Mouse (Mus musculus) embryonic facial prominence, embryonic 14.5 days (tissue): ENCODE data around the gene Skap1. TPM values are rescaled to one million over a fixed set of nuclear protein-coding genes. Genes with fewer than 3 reads are reported as not detected.

Experiments
- ATAC-seq: fragments of 200-750 bp; cut with Nextera tagmentation; 2 replicates; pipeline ENCODE4 v1.8.0; 2017; ENCODE audit warnings: low read depth, moderate number of reproducible peaks, moderate TSS enrichment
- DNase-seq: peaks from one replicate; pipeline ENCODE4 v3.0.0-alpha.2; 2015; ENCODE audit warnings: low spot score
- H3K27ac ChIP-seq: fragments of 300-500 bp; sonication (generic); replicated peaks from 2 replicates; pipeline ENCODE4 v1.5.1; 2014; ENCODE audit warnings: low read depth, mild to moderate bottlenecking, low read length, moderate library complexity
- H3K27me3 ChIP-seq: fragments of 300-500 bp; sonication (generic); replicated peaks from 2 replicates; pipeline ENCODE4 v1.6.1; 2014; ENCODE audit warnings: low read length; ENCODE audit not compliant: control insufficient read depth, insufficient read depth
- H3K36me3 ChIP-seq: fragments of 300-500 bp; sonication (generic); 2 replicates; pipeline ENCODE4 v1.6.1; 2014; ENCODE audit warnings: low read length, mixed read lengths; ENCODE audit not compliant: control insufficient read depth, insufficient read depth
- H3K4me1 ChIP-seq: fragments of 300-500 bp; sonication (generic); 2 replicates; pipeline ENCODE4 v1.6.1; 2014; ENCODE audit warnings: antibody characterized with exemption, low read length; ENCODE audit not compliant: control insufficient read depth, insufficient read depth
- H3K4me2 ChIP-seq: fragments of 300-500 bp; sonication (generic); 2 replicates; pipeline ENCODE4 v1.6.1; 2014; ENCODE audit warnings: low read depth, mild to moderate bottlenecking, low read length, moderate library complexity, mixed read lengths
- H3K4me3 ChIP-seq: fragments of 300-500 bp; sonication (generic); 2 replicates; pipeline ENCODE4 v1.5.1; 2014; ENCODE audit warnings: low read depth, mild to moderate bottlenecking, low read length
- H3K9ac ChIP-seq: fragments of 300-500 bp; sonication (generic); 2 replicates; pipeline ENCODE4 v1.6.1; 2014; ENCODE audit warnings: low read depth, mild to moderate bottlenecking, low read length, moderate library complexity, mixed read lengths
- H3K9me3 ChIP-seq: fragments of 300-500 bp; sonication (generic); 2 replicates; pipeline ENCODE4 v1.6.1; 2016; ENCODE audit warnings: low read length; ENCODE audit not compliant: control insufficient read depth
- whole genome bisulfite sequencing: fragments of 180-500 bp; shearing (Covaris S2); extraction: QIAGEN DNeasy Blood & Tissue Kit; methylation state at CpG from one replicate; pipeline ENCODE4 v1.1.7; 2014; 5-methylcytosine and 5-hydroxymethylcytosine counted together
- polyA plus RNA-seq: library from polyadenylated mRNA; unstranded; fragments of >200 nt; fragmentation: Nextera tagmentation; extraction: Ambion mirVana; gene quantifications from 2 replicates; pipeline ENCODE4 v1.2.1, GENCODE M21; 2014

Gene Skap1
- polyA plus RNA-seq, 1 experiment from 2014 or later = 1.5 TPM

GRCm38 (mm10) chr11:96729462-96729861 is 265.1 kb downstream of the Skap1 start:
- DNase-seq (no peak), ATAC-seq (no peak)
- no peaks in the 10 kb centered on the region for H3K4me1 ChIP-seq
- no peak overlapping the region for H3K4me2 ChIP-seq
- H3K36me3 ChIP-seq = no peaks in the 10 kb centered on the region
- H3K27me3 ChIP-seq = no peaks in the 10 kb centered on the region
- no peak overlapping the region for H3K9ac ChIP-seq
- WGBS = 40% methylated on average over 9 of the region's 9 CpGs
- H3K27ac ChIP-seq = no peak overlapping the region
- no peaks in the 10 kb centered on the region for H3K9me3 ChIP-seq
- H3K4me3 ChIP-seq = no peak overlapping the region

GRCm38 (mm10) chr11:96730327-96730726 is 265.9 kb downstream of the Skap1 start:
- H3K36me3 ChIP-seq = no peaks in the 10 kb centered on the region
- 79% methylated on average over 5 of the region's 5 CpGs for WGBS
- H3K27me3 ChIP-seq = no peaks in the 10 kb centered on the region
- no peak overlapping the region for H3K9ac ChIP-seq
- no peak overlapping the region for H3K4me3 ChIP-seq
- H3K9me3 ChIP-seq = no peaks in the 10 kb centered on the region
- H3K4me2 ChIP-seq = no peak overlapping the region
- H3K4me1 ChIP-seq = no peaks in the 10 kb centered on the region
- no peak for DNase-seq
- H3K27ac ChIP-seq = no peak overlapping the region
- no peak for ATAC-seq

GRCm38 (mm10) chr11:96732657-96733056 is 268.3 kb downstream of the Skap1 start:
- WGBS = 45% methylated on average over 4 of the region's 4 CpGs
- Histone ChIP-seq H3K27ac (no peak overlapping the region), H3K9me3 (no peaks in the 10 kb centered on the region), H3K9ac (no peak overlapping the region), H3K4me2 (no peak overlapping the region), H3K4me3 (no peak overlapping the region), H3K4me1 (no peaks in the 10 kb centered on the region), H3K27me3 (peaks cover 10% of the 10 kb centered on the region; the same call in 1 of the 2 replicates), H3K36me3 (no peaks in the 10 kb centered on the region)
- DNase-seq (no peak), ATAC-seq (no peak)

- peak overlapping the region; percentile 28 for H3K4me3 ChIP-seq
- H3K4me2 ChIP-seq = peak overlapping the region; percentile 57
- H3K9me3 ChIP-seq = no peaks in the 10 kb centered on the region
- H3K9ac ChIP-seq = peak overlapping the region; percentile 54
- H3K27me3 ChIP-seq = peaks cover 10% of the 10 kb centered on the region; the same call in 1 of the 2 replicates
- peak; percentile 89 for DNase-seq
- no peaks in the 10 kb centered on the region for H3K4me1 ChIP-seq
- 1% methylated on average over 19 of the region's 19 CpGs for WGBS
- no peaks in the 10 kb centered on the region for H3K36me3 ChIP-seq
- H3K27ac ChIP-seq = no peak overlapping the region; the same call in 1 of the 2 replicates
- ATAC-seq = peak; percentile 81
Measured at GRCm38 (mm10) chr11:96735908-96736307, 271.5 kb downstream of the Skap1 start.

GRCm38 (mm10) chr11:96736361-96736760 is 272.0 kb downstream of the Skap1 start:
- H3K4me1 ChIP-seq = no peaks in the 10 kb centered on the region
- H3K4me2 ChIP-seq = peak overlapping the region; percentile 57
- DNase-seq (no peak), ATAC-seq (no peak)
- H3K4me3 ChIP-seq = peak overlapping the region; percentile 28
- H3K36me3 ChIP-seq = no peaks in the 10 kb centered on the region
- H3K27ac ChIP-seq = no peak overlapping the region
- H3K9ac ChIP-seq = peak overlapping the region; percentile 54
- peaks cover 10% of the 10 kb centered on the region; the same call in 1 of the 2 replicates for H3K27me3 ChIP-seq
- no peaks in the 10 kb centered on the region for H3K9me3 ChIP-seq
- 15% methylated on average over 11 of the region's 11 CpGs for WGBS

GRCm38 (mm10) chr11:96737673-96738471 is 273.5 kb downstream of the Skap1 start:
- ATAC-seq = no peak
- Histone ChIP-seq H3K4me2 (no peak overlapping the region), H3K36me3 (no peaks in the 10 kb centered on the region), H3K9ac (no peak overlapping the region), H3K27ac (no peak overlapping the region), H3K9me3 (no peaks in the 10 kb centered on the region), H3K4me3 (no peak overlapping the region), H3K4me1 (no peaks in the 10 kb centered on the region), H3K27me3 (peaks cover 14% of the 10 kb centered on the region; the same call in 1 of the 2 replicates)
- no peak for DNase-seq
- 72% methylated on average over 14 of the region's 14 CpGs for whole genome bisulfite sequencing

- Histone ChIP-seq H3K4me3 (no peak overlapping the region), H3K36me3 (no peaks in the 10 kb centered on the region), H3K9ac (no peak overlapping the region), H3K27ac (no peak overlapping the region), H3K4me1 (no peaks in the 10 kb centered on the region), H3K9me3 (no peaks in the 10 kb centered on the region), H3K4me2 (no peak overlapping the region), H3K27me3 (peaks cover 16% of the 10 kb centered on the region; the same call in 1 of the 2 replicates)
- DNase-seq = no peak
- WGBS = 71% methylated on average over 12 of the region's 12 CpGs
- ATAC-seq = no peak
Measured at GRCm38 (mm10) chr11:96740796-96741195, 276.4 kb downstream of the Skap1 start.

GRCm38 (mm10) chr11:96741995-96742394 is 277.6 kb downstream of the Skap1 start:
- Histone ChIP-seq H3K9ac (no peak overlapping the region), H3K4me3 (no peak overlapping the region), H3K9me3 (no peaks in the 10 kb centered on the region), H3K4me2 (no peak overlapping the region), H3K27ac (no peak overlapping the region), H3K4me1 (0 out of 2 replicates have a peak, but pooled peaks cover under 1% of the 10 kb centered on the region), H3K27me3 (0 out of 2 replicates have a peak, but pooled peaks cover 8% of the 10 kb centered on the region), H3K36me3 (no peaks in the 10 kb centered on the region)
- DNase-seq = peak; percentile 70
- WGBS = 30% methylated on average over 12 of the region's 12 CpGs
- ATAC-seq = peak; percentile 70
